Mouse (Mus musculus) natural killer cell, adult 2 months (primary cell): ENCODE data around the gene Milr1.

Experiments used
- DNase-seq, 2 experiments: peaks; one replicate each; pipeline ENCODE4 v3.0.0; 2022; ENCODE audit warnings: low spot score in 2 of 2

Gene Milr1

DNA sequence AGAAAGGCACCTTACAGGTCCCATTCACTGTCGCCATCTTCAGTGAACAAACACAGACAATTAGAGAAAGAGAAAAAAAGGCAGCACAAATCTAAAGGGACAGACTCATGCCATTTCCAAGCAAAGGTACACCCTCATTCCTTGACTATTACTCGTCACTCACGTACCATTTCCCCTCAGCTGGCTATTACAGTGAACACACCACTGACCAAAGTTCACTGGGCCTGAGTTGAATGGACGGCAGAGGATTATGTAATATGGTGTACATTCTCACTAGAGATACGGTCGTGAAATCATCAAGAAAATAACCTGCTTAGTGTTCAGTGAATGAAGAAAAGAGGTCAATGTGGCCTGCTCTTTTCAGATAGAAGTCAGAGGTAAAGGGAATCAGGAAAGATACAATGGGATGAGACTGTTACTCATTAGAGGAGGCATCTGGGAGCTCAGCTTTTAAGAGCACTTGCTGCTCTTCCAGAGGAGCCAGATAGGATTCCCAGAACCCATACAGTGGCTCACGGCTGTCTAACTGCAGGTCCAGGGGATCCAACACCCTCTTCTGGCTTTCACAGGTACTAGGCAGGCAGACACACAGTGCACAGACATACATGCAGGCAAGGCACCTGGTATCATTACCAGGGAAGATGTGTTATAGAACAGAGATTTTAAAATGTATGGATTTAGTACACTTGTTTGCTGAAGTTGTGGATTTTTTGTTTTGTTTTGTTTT is 61.5 kb downstream of the Milr1 start:
- DNase-seq, result no peak

DNA sequence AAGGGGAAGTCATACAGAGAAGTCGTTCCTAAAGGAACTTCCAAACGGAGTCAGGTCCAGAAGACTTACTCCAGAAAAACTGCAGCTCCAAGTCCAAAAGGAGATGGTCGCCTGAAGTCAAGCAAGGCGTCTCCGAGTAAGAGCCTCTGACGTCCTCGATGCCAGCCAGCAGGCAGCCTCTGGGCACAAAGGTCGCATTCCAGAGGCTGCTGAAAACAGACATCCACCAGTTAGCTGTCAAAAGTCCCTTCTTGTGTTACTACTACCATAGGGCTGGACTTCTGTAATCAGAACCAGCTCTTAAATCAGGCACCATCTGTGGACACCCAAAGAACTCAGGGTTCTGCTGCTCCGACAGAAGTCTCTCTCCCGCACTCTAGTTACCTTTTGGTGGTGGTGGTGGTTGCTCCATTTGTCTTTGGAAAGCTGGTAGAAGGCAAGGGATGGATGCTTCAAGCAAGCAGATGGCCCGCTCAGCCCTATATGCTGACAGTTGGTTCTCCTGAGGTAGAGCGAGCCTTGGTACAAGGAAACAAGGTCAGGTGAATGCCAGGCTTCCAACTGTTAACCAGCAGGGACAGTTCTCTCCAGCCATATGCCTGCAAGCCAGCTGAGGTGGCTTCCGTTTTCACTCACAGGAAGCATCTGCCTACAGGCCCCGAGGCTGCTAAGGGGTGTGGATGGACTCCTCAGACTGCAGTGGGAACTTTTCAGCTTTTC is 63.7 kb downstream of the Milr1 start:
- no peak for DNase-seq

DNA sequence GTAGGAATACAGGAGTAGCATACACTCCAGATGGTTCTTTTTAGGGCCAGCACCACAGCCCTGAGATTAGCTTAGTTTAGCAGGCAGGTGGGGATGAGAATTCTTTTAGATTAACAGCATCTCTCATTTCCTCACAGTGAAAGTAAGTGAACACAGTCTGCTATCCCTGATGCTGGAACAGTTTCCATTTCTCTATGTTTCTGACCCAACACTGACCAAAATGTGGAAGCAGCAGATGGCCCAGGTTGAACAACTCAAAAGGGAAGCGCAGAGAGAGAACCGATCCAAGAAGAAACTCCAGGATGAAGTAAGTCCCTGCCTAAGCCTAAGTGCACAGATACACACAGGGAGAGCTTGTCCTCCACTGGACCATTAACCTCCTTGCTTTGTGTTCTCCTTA is 64.3 kb downstream of the Milr1 start:
- DNase-seq, result no peak

DNA sequence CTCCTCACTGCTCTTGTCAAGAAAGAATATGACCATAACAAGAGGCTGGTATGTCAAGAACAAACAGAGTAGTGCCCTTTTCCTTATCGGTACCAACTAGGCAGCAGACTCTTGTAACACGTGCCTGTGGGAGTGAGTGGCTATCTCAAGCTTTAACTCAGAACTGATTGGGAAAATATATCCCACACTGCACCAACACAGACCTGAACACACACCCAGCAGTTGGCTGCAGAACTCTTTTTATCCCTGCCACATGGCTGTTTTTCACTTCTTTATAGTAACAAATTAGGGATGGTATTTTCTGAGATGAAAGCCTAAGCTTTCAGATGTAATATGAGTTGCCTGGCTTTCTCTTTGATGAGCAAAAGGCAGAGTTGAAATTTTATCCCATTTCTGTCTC is 64.7 kb downstream of the Milr1 start:
- DNase-seq, result no peak

DNA sequence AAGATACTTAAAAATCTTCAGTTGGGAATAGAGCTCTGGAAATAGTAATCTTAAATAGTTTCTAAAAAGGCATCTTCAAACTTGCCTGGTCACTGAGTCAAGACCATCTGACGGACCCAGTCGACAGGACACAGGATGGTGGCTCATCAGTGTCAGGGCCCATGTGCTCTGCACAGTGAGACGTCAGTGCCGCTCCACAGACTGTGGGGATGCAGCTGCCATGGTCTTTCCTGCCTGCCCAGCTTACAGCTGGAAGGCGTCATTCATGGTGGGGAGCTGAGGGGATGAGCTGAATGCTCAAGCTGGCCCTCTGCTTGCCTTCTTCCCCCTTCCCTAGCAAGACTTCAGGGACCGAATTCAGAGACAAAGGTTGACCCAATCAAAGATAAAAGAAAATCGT is 65.3 kb downstream of the Milr1 start:
- DNase-seq, result no peak

DNA sequence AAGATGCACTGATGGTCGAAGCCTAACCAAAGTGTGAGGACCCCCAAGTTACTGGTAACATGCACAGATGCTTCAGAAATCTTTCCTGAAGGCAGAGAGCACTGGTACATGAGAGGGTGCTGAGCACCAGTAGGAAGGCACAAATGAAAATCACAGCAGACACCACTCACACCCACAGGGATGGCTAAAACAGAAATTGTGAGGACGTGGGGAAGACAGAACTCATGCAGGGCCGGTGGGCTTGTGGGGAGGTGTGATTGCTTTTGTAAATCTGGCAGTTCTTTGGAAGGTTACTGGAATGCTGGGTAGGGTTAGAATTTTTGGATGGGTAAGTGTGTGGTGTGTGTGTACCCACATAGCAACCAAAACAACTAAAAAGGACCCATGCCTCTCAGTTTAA is 66.1 kb downstream of the Milr1 start:
- no peak for DNase-seq

DNA sequence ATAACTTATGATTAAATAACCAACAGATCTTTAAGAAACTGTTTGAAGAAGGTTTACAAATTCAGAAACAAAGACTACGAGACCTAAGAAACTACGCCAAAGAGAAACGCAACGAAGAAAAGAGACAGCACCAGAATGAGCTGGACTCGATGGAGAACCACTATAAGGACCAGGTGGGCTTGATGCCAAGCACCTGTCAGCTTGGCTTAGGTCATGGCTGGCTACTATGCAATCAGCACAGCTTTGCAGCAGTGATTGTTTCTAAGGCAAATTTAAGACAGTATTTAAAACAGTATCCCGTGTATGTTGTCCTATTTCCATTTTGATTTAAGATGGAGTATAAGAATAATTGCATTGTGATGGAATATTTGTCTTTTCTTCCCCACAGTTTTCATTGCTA is 66.8 kb downstream of the Milr1 start:
- DNase-seq, result no peak

DNA sequence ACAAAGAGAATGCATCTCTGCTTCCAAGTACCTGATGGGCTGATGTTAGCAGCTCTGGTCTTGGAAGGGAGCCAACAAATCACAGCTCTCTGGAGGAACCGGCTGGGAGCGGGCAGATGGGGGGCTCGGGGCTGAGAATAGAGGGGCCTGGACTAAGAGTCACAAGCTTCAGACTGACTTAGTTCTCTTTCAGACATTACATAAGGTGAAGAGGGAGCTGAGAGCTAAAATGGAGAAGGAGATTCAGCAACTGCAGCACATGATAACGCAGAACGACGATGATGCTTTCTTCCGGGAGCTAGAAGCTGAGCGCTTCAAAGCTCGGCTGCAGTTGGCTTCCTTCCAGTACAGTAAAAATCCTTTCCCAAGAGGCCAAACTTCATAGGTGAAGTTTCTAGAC is 67.3 kb downstream of the Milr1 start:
- DNase-seq, result no peak
